ENCODE assay signal across 23 mouse cellular contexts in the genomic region with DNA sequence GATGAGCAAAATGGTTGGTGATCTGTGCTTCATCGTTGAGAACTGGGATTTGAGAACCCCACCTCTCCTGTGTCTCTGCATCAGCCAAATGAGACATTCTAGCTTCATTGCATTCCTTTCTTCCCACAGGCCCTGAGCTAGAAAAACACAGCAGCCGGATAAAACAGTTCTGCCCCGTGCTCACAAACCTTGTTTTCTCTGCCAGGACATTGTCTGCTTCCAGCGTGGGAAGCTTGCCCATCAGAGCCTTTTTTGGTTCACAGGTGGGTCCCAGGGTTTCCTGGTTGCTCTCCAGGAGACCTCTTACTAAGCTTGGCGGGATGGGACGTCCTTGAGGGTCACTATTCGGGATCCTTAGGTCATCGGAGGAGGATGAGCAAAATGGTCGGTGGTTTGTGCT. TPM values are rescaled to one million over a fixed set of nuclear protein-coding genes. Genes with fewer than 3 reads are reported as not detected.
DNase-seq lines count a peak whose midpoint lies in the region; ATAC-seq and TF ChIP-seq lines count a peak whose summit lies in the region.
"Had no signal": no experiment of that assay in that cellular context is flagged by ENCODE, and none has a peak within 500 bp of the region (broad histone marks: within the 10 kb centered on the region; RNA-seq: fewer than 3 reads in every experiment).

No protein-coding gene starts in this region.

- H3K4me1 ChIP-seq in kidney, embryonic 15.5 days: peaks cover 79% of the 10 kb centered on the region
- peaks cover 15% of the 10 kb centered on the region for H3K4me1 ChIP-seq in midbrain, embryonic 11.5 days (ENCODE audit: control insufficient read depth, insufficient read depth, low read length)
- H3K4me1 ChIP-seq in midbrain, embryonic 14.5 days (ENCODE audit: control insufficient read depth, insufficient read depth, low read length): peaks cover 16% of the 10 kb centered on the region; the same call in 1 of the 2 replicates
- H3K4me1 ChIP-seq in embryonic fibroblast, embryonic 13.5 days (ENCODE audit: control insufficient read depth, insufficient read depth, low read length): peaks cover 24% of the 10 kb centered on the region

- TF ChIP-seq CTCF in embryonic fibroblast, embryonic 13.5 days (IDR thresholded peaks at IDR 0.05; ENCODE audit: borderline replicate concordance, insufficient read depth, low read length): no peak

- H3K4me3 ChIP-seq in kidney, embryonic 15.5 days (replicated peaks): no peak overlapping the region
- H3K4me3 ChIP-seq in midbrain, embryonic 11.5 days (ENCODE audit: low read depth, low read length): no peak overlapping the region
- no peak overlapping the region for H3K4me3 ChIP-seq in midbrain, embryonic 14.5 days (replicated peaks; ENCODE audit: low read depth, low read length)
- H3K4me3 ChIP-seq in embryonic fibroblast, embryonic 13.5 days (ENCODE audit: insufficient read depth, low read length): no peak overlapping the region
- H3K4me3 ChIP-seq: embryonic facial prominence, embryonic 13.5 days; embryonic facial prominence, embryonic 15.5 days; forebrain, embryonic 13.5 days; forebrain, embryonic 15.5 days had no signal

- H3K36me3 ChIP-seq in kidney, embryonic 15.5 days: no peaks in the 10 kb centered on the region
- no peaks in the 10 kb centered on the region for H3K36me3 ChIP-seq in midbrain, embryonic 11.5 days (ENCODE audit: control insufficient read depth, insufficient read depth, low read length)
- H3K36me3 ChIP-seq in midbrain, embryonic 14.5 days (ENCODE audit: control insufficient read depth, insufficient read depth, low read length): no peaks in the 10 kb centered on the region
- H3K36me3 ChIP-seq: embryonic facial prominence, embryonic 13.5 days; embryonic facial prominence, embryonic 15.5 days; forebrain, embryonic 15.5 days had no signal

- H3K4me2 ChIP-seq in kidney, embryonic 15.5 days: no peak overlapping the region
- H3K4me2 ChIP-seq in midbrain, embryonic 11.5 days: no peak overlapping the region
- no peak overlapping the region for H3K4me2 ChIP-seq in midbrain, embryonic 14.5 days (ENCODE audit: low read length)
- H3K4me2 ChIP-seq: embryonic facial prominence, embryonic 13.5 days; embryonic facial prominence, embryonic 15.5 days; forebrain, embryonic 13.5 days; forebrain, embryonic 15.5 days had no signal

- 0 out of 2 replicates have a peak overlapping the region, but pooled peaks have one; percentile 0 for H3K27ac ChIP-seq in kidney, embryonic 15.5 days
- H3K27ac ChIP-seq in midbrain, embryonic 11.5 days (ENCODE audit: low read depth, low read length): no peak overlapping the region
- no peak overlapping the region for H3K27ac ChIP-seq in midbrain, embryonic 14.5 days (replicated peaks; ENCODE audit: low read depth, low read length)
- peak overlapping the region; percentile 60 for H3K27ac ChIP-seq in embryonic fibroblast, embryonic 13.5 days (ENCODE audit: insufficient read depth, low read length)
- H3K27ac ChIP-seq: embryonic facial prominence, embryonic 13.5 days; embryonic facial prominence, embryonic 15.5 days; forebrain, embryonic 13.5 days; forebrain, embryonic 15.5 days had no signal

- intact Hi-C loops in heart, postnatal 14 days (cut with DNase I): no loop called here

- 79% methylated on average over 9 of the region's 9 CpGs for WGBS in kidney, embryonic 15.5 days
- WGBS in midbrain, embryonic 11.5 days: 89% methylated on average over 9 of the region's 9 CpGs
- WGBS in midbrain, embryonic 14.5 days: 90% methylated on average over 9 of the region's 9 CpGs

- no peaks in the 10 kb centered on the region for H3K9me3 ChIP-seq in kidney, embryonic 15.5 days (replicated peaks)
- H3K9me3 ChIP-seq in midbrain, embryonic 11.5 days (ENCODE audit: control insufficient read depth, low read length): no peaks in the 10 kb centered on the region
- no peaks in the 10 kb centered on the region for H3K9me3 ChIP-seq in midbrain, embryonic 14.5 days (ENCODE audit: control insufficient read depth, low read length)
- H3K9me3 ChIP-seq: embryonic facial prominence, embryonic 13.5 days; embryonic facial prominence, embryonic 15.5 days; forebrain, embryonic 13.5 days; forebrain, embryonic 15.5 days had no signal

- no peak for ATAC-seq in kidney, embryonic 15.5 days (replicated peaks; ENCODE audit: low FRiP score)
- no peak for ATAC-seq in midbrain, embryonic 11.5 days (ENCODE audit: low FRiP score)
- no peak for ATAC-seq in midbrain, embryonic 14.5 days (ENCODE audit: low FRiP score, low TSS enrichment)
- ATAC-seq: activated CD4-positive, CD25-positive, alpha-beta regulatory T cell, adult 4 months; forebrain, embryonic 13.5 days; forebrain, embryonic 15.5 days; forebrain, postnatal 0 days had no signal

- no peak overlapping the region for H3K9ac ChIP-seq in kidney, embryonic 15.5 days
- no peak overlapping the region for H3K9ac ChIP-seq in midbrain, embryonic 11.5 days (ENCODE audit: low read length)
- H3K9ac ChIP-seq in midbrain, embryonic 14.5 days (replicated peaks; ENCODE audit: low read length): no peak overlapping the region
- H3K9ac ChIP-seq: embryonic facial prominence, embryonic 13.5 days; embryonic facial prominence, embryonic 15.5 days; forebrain, embryonic 13.5 days; forebrain, embryonic 15.5 days; forebrain, postnatal 0 days had no signal

- no peak for TF ChIP-seq POLR2A in embryonic fibroblast, embryonic 13.5 days (IDR thresholded peaks at IDR 0.05; ENCODE audit: low read depth, low read length)

- no peaks in the 10 kb centered on the region for H3K27me3 ChIP-seq in kidney, embryonic 15.5 days
- no peaks in the 10 kb centered on the region for H3K27me3 ChIP-seq in midbrain, embryonic 11.5 days (ENCODE audit: control insufficient read depth, insufficient read depth, low read length)
- H3K27me3 ChIP-seq in midbrain, embryonic 14.5 days (ENCODE audit: control insufficient read depth, insufficient read depth, low read length): no peaks in the 10 kb centered on the region
- H3K27me3 ChIP-seq: embryonic facial prominence, embryonic 13.5 days; embryonic facial prominence, embryonic 15.5 days; forebrain, embryonic 13.5 days; forebrain, embryonic 15.5 days had no signal

- DNase-seq in heart, adult 11 months: peak; percentile 90
- no peak for DNase-seq in heart, postnatal 14 days
- no peak for DNase-seq in kidney, adult 11 months
- DNase-seq in midbrain, embryonic 11.5 days (ENCODE audit: low spot score, missing footprints): peak; percentile 60
- DNase-seq in midbrain, embryonic 14.5 days: no peak
- no peak for DNase-seq in left cerebral cortex, adult 18-20 months (ENCODE audit: low spot score in 2 of 2)
- DNase-seq: adrenal gland, postnatal 10 days; adrenal gland, postnatal 25 days; cerebellum, adult 11 months; cerebellum, adult 18-20 months; cerebellum, adult 8-10 months; cerebellum, adult 9-11 months; cerebellum, postnatal 14 days; cerebellum, postnatal 36 days; embryo, embryonic 11 days; forebrain, postnatal 0 days had no signal

RNA-seq across cellular contexts. Expression of gene Ano6, which starts 42.6 kb away (rescaled TPM):
- total RNA-seq in heart, postnatal 14 days (2021): 10 to 100 TPM; 38.9 to 39.7 TPM
- polyA plus RNA-seq in kidney, embryonic 15.5 days (2015; fragmentation: Nextera tagmentation; extraction: Ambion mirVana): 54.0 and 54.5 TPM in 2 replicates
- polyA plus RNA-seq in midbrain, embryonic 11.5 days (2014; fragmentation: Nextera tagmentation; extraction: Ambion mirVana): 30.3 and 30.8 TPM in 2 replicates
- polyA plus RNA-seq in midbrain, embryonic 14.5 days (2014; fragmentation: Nextera tagmentation; extraction: Ambion mirVana): 17.7 and 27.8 TPM in 2 replicates
- 102 and 108 TPM in 2 replicates for polyA plus RNA-seq in embryonic fibroblast, embryonic 13.5 days (2011; ENCODE audit: insufficient read length, low read depth, missing spikeins)
- 10 to 100 TPM; 24.8 to 26.3 TPM for total RNA-seq in left cerebral cortex, adult 18-20 months (2021)

Comparison
In these comparisons a context has a peak if more than half of its experiments do, and no peak if none do; other contexts are left out.
1. DNase-seq: peak in heart, adult 11 months (single experiment) and midbrain, embryonic 11.5 days (single experiment); none in heart, postnatal 14 days (0 of 2), kidney, adult 11 months (single experiment), midbrain, embryonic 14.5 days (single experiment) and left cerebral cortex, adult 18-20 months (0 of 2).
2. H3K27ac ChIP-seq: peak in kidney, embryonic 15.5 days (single experiment) and embryonic fibroblast, embryonic 13.5 days (single experiment); none in midbrain, embryonic 11.5 days (single experiment) and midbrain, embryonic 14.5 days (single experiment).